Mouse (Mus musculus) brain, embryonic 14.5 days (tissue): ENCODE data around the gene Tmem235.

Experiments
- CTCF ChIP-seq: fragments of 200-500 bp; IDR thresholded peaks from 2 replicates; pipeline ENCODE4 v1.5.1; 2012; ENCODE audit warnings: inconsistent platforms, mild to moderate bottlenecking, moderate library complexity, borderline replicate concordance; ENCODE audit not compliant: insufficient read depth, insufficient read length; ENCODE audit errors: extremely low read depth
- POLR2A ChIP-seq: fragments of 200-500 bp; IDR thresholded peaks from 2 replicates; pipeline ENCODE4 v1.6.1; 2012; ENCODE audit warnings: mild to moderate bottlenecking, inconsistent platforms, borderline replicate concordance; ENCODE audit not compliant: poor library complexity, insufficient read depth, insufficient read length, severe bottlenecking; ENCODE audit errors: extremely low read depth

GRCm38 (mm10) chr11:117875681-117876080, 15.1 kb downstream of the Tmem235 start:
- TF ChIP-seq POLR2A: no peak
- TF ChIP-seq CTCF: no peak
